Mouse (Mus musculus): ENCODE data around the gene Rnd2.

DNA sequence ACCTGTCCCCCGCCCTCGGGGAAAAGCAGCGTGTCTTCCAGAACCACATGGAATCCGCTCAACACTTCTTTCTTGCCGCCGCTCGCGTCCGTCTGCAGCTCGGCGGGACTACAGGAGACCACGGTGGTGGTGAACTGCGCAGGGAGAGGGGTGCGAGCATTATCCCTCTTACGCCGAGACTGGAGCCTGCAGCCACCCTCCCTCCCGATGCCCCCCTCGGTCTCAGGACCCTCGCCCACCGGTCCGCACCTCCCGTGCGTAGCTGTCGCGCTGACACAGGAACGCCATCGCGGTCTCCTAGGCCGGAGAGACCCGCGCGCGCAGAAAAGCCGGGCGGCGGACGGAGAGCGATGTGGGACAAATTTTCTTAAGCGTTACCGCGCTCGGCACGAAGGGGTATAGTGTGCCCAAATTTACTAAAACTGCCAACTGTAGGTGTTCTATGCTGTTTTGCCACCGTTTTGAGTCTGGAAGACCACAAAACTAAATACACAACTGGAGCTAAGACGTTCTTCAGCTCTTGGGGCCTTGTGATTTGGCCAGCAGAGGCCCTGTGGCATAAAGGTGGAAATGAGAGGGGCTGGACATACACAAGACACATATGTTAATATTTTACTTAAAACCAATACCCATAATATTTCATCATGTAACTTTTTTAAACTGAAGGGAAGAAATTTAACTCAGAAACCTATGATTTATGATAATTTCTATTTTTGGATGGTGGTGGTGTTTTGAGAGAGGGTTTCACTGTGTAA is 47.5 kb upstream of the Rnd2 start, which contains the start of gene Aarsd1:
- TF ChIP-seq CTCF (IDR thresholded peaks at IDR 0.05; ENCODE audit: low read depth, low read length) = no peak
- TF ChIP-seq POLR2A (IDR thresholded peaks at IDR 0.05; ENCODE audit: borderline replicate concordance, low read depth, low read length) = no peak

Measured in bone marrow macrophage, adult 2 months (primary cell).